Mouse (Mus musculus) embryo, embryonic 9.5 days (tissue): Measurements from ENCODE around the gene Ceacam5.

Source experiments
- DNase-seq: peaks from one replicate; pipeline ENCODE4 v3.0.0-alpha.2; 2017; ENCODE audit errors: extremely low spot score

The Ceacam5 gene

GRCm38 (mm10) chr7:17712938-17713337, at the start of gene Ceacam5:
TSS of gene Ceacam5 (plus strand) at chr7:17713238.
- no peak for DNase-seq
